Mouse (Mus musculus): Measurements from ENCODE around the gene Rnf19b. TPM values are rescaled to one million over a fixed set of nuclear protein-coding genes. Genes with fewer than 3 reads are reported as not detected.
A peak's percentile ranks its signal among the peaks of the same experiment; 100 is the strongest.

The Rnf19b gene
- total RNA-seq (2021), result 20.5 and 29.8 TPM in 2 replicates
- long read RNA-seq, transcript Rnf19b-206 (9 exons, 2,532 nt), result major isoform, 32 of 39 reads
- long read RNA-seq, partial matches to known transcripts, result 1 of 39 reads
- long read RNA-seq, other reads (novel, unspliced or antisense), result 2 of 39 reads

DNA sequence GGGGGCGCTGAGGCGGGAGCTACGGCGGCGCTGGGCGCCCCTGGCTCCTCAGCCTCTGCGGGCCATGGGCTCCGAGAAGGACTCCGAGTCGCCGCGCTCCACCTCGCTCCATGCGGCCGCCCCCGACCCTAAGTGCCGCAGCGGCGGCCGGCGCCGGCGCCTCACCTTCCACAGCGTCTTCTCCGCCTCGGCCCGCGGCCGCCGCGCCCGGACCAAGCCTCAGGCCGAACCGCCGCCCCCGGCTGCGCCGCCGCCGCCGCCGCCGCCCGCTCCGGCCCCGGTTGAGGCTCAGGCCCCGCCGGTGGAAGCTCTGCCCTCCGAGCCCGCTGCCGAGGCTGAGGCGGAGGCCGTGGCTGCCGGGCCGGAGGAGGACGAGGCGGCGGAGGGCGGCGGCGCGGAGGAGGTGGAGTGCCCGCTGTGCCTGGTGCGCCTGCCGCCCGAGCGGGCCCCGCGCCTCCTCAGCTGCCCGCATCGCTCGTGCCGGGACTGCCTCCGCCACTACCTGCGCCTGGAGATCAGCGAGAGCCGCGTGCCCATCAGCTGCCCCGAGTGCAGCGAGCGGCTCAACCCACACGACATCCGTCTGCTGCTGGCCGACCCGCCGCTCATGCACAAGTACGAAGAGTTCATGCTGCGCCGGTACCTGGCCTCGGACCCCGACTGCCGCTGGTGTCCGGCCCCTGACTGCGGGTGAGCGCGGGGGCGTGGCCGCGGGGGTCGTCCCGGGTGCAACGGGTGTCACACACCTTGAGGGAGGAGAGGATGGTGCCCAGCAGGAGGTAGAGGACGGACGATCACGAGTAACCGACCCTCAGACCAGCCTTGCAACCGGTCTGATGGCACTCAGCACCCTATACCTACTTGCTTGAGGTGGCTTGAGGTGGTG is at the start of gene Rnf19b:
Rnf19b (plus strand) TSS at position 65 of the 886 bp plus-strand sequence.
- peak; percentile 62 for DNase-seq

DNA sequence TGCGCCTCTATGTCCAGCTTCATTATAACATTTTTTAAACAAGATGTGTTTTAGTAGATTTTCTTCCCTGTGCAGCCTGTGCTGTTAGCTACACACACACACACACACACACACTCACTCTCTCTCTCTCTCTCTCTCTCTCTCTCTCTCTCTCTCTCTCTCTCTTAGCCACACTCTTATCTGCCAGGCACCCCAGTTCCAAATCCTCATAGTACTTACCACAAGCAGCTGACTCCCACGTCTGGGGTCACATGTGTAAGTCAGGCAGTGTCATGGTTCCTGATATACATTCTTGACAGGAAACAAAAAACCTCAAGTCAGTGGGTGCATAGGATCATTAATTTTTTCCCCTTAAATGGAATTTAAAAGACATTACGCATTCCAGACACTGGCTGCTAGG is 49.4 kb upstream of the Rnf19b start:
- no peak for DNase-seq

DNA sequence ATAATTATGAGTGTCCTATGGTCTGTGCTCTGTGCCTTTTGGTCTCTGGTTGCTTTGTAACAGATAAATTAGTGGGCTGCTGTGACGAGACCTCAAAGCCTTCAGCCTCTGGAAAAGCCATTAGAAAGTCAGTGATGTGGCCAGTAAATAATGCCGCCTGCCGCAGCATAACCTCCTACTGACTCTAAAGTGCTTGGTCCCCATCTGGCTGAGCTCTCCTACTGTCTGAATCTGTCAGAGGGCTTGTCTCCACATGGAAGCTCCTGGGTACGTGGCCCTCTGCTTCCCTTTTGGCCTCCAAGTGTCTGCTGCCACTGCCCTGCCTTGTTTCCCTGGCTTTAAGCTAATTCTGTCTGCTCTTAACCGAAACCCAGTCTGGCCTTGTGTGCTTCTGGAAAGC is 48.5 kb upstream of the Rnf19b start:
- no peak for DNase-seq

DNA sequence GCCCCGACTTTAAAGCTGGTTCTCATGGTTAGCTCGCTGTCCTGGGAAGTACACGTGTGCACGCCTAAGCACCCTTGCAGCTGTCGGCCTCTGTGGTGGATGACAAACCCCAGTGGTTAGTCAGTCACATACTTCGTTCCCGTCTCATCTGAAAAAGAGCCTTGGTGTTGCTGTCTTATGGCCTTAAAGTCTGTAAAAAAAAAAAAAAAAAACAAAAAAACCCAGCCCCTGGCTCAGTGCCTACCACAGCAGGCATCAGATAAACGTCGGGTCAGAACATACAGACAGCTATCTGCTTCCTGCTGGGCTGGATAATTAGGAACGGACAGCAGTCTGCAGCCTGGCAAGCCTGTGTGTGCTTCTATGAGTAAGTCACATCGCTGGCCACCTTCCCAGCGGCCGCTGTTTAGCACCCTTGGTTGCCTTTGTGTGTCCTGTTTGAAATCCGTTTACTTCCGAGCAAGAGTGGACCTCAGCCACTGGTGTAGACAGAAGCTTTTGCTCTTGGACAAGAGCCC is 46.4 kb upstream of the Rnf19b start:
- DNase-seq, result peak; percentile 61

DNA sequence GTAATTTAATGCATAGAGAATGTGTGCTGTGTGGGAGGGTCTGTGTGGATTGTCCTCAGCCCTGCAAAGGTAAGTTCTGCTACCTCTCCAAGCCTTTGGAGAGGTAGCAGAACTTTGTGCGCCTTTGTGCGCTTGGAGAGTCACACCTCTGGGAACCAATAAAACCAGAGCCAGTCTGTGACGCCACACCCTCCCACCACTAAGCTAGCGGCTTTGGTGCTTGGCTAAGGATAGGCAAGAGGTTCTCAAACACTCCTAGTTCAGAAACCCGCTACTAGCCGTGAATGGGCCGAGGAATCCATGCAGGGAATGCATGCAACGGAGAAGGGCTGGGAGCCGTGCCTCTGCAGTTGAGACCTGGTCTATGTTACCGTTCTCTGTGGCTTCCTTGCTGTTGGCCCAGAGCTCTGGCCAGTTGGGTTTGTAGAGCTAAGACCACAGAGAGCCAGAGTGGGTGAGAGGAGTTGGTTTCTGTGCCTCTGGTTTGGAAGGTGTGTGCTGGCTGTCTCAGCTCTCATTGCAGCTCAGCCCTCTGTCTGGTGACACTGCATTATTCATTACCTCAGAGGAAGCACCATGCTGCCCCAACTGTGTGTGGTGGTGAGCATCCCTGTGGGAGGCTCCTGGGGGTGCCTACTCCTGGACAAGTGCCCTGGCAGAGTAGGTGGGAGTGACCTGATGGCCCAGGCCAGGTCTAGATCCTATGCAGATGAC is 44.8 kb upstream of the Rnf19b start:
- DNase-seq, result no peak

DNA sequence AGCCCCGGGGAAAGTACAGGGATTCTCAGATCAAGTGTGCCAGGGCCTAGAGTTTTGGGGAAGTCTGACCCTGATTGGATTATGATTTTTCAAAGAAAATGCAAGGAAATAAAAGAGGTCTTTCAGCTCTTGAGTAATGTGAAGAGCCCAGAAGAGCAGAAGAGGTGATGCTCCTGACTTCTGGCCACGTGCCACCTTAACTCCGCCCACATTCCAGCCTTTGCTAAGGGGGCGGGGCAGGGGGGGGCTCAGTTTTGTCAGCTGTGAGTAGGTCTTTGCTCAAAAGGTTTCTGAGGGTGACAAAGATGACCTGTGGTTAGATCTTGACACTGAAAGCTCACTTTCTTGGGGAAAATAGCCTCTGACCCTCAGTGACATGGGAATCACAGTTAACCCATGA is 41.7 kb upstream of the Rnf19b start:
- no peak for DNase-seq

DNA sequence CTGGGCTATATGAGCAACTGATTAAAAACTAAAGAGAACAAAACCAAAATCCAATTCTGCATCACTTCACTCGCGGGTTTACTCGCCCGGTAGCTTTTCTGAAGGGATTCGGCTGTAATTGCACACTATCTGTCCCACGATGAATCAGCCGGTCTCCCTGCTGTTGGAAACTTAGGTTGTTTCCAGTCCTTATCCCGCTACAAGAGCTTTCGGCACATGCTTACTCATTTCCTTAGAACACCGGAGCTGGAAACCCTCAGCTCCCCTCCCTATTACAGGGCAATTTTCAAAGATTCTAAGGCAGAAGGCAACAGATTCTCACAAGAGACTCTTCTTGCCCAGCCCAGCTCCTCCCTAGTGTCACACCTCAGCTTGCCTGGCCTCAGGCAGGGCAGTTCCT is 40.9 kb upstream of the Rnf19b start:
- no peak for DNase-seq

DNA sequence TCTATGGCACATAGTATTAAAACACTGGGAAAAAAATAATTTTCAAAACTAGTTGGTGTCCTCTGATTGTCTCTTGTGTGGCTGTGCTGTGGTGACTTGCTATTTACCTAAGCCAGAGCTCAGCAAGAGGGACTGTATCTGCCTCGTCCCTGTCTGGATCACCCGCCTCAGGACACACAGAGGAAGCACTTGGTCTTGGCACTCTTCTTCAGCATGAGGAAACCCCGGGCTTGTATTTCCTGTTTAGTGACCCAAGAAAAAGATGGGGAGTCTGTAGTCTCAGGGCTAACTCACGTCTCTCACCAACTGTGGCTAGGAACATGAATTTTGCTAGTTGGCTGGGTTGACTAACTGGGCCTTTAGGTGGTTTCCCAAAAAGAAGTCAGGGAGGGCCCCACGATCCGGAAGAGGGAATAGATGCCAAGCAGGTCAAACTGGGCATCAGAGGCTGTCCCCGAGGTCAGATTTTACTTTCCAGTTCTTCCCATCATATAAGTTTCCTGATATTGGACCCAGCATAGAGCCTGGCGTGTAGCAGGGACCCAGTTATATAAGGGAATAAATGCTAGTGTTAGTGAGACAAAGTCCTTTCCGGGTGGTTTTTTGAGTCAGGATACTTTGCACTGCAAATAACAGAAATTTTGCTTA is 39.2 kb upstream of the Rnf19b start:
- DNase-seq, result no peak

DNA sequence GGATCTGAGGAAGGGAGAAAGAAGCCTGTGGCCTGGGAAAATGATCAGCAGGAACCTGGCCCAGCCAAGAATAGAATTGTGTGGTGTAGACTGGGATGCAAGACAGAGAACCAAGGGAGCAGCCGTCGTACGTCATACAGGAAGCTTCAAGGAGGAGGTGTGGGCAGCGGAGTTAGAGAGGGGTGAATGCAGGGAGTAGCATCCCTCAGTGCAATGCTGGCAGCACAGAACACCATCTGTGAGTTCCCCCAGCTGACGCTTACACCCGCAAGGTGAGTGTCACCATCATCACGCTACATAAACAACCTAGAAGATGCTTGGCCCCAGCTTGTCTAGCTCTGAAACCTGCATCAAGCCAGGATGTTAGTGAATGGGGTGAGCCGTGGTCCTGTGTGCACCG is 38.3 kb upstream of the Rnf19b start:
- no peak for DNase-seq

DNA sequence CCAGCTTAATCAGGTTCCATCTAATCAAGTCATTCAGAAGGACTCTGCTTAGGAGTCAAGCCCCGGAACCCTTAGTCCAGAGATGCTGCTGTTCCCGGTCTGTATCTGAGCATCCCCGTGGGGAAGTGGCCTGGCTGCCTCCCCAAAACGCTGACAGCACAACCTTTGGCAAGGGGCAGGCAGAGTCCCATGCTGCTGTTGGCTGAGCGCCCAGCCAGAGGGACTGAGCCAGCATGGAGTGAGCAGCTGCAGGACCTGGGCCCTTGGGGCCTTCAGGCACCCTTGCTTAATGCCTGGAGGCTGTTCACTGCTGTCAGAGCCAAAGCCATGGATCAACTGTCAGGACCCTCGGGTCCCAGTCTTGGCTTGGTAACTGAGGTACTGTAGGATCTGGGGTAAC is 37.6 kb upstream of the Rnf19b start:
- DNase-seq, result peak; percentile 90

DNA sequence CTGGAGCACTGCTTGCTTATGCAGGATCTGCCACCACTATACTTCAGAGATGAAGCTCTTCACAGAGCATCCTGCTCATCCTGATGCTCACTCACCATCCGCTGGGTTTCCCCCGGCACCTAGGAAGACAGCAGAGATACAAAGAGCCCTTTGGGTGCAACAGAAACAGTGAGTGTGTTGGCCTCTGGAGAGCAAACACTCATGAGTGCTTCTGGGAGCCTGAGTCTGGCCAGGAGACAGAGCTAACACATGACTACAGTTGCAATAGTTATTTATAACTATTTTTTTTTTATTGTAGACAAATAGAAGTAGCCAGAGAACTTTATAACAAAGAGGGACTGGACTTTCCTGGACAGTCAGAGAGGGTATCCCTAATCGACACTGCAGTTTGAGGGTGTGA is 36.6 kb upstream of the Rnf19b start:
- DNase-seq, result no peak

DNA sequence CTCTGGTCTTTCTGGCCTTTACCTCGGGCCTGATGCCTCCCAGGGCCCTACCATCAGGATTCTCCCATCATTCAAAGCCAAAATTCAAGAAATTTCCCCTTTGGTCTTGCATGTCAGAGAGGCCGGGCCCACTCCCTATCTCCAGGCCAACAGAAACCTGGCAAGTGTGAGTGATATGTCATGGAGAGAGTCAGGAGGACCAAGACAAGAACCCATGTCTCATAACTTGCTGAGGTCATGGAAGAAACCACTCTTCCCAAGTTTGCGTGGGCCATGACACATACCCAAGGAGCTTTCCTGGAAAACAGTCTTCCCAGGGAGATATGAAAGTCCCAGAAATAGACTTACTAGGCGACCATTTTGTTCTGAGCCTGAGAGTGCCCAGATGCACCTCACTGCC is 36.2 kb upstream of the Rnf19b start:
- no peak for DNase-seq

DNA sequence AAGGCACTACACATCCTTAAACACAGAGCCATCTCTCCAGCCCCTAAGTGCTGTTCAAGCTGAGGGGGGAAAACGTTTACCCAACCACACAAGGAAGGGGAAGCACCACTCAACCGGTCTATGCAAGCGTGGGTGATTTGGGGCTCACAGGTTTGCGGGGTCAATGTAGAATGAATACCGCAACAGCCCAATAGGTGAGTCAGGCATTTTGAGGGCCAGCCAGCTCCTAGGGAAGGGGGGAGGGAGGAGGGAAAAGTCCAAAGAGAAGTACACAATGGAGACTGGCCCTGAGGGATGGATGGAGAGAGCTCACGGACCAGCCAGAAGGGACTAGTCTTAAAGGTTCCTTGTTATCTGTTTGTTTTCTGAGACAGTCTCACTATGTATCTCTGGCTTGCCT is 34.2 kb upstream of the Rnf19b start:
- no peak for DNase-seq

DNA sequence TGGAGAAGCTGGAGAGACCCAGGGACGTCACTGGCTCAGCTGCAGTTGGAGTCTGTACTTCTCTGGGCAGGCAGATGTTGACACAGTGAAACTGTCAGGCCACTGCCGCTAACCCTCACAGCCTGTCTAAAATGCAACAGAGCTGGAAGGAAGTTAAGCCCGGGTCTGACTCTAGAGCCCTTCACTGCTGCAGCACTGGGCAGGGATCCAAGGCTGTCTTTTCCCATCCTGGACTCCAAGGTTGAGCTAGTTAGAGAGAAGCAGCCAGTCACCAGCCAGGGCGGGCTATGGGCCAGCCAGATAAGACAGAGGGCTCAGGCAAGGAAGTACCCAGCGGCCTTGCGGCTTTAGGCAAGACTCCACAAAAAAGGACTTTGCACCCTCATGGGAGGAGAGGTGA is 33.3 kb upstream of the Rnf19b start:
- peak; percentile 95 for DNase-seq

DNA sequence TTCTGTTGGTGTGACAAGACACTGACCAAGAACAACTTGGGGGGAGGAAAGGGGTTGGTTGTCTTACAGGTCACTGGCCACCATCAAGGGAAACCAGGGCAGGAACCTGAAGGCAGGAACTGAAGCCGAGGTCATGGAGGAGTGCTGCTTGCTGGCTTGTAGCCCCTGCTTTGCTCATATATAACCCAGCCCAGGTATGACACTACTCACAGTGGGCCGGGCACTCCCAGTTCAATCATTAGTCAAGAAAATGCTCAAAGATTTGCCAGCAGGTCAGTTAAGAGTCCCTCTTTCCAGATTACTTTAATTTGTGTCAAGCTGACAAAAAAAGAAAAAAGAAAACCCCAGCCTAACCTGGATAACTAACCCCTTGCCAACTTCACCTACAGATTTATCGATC is 32.4 kb upstream of the Rnf19b start:
- DNase-seq, result no peak

DNA sequence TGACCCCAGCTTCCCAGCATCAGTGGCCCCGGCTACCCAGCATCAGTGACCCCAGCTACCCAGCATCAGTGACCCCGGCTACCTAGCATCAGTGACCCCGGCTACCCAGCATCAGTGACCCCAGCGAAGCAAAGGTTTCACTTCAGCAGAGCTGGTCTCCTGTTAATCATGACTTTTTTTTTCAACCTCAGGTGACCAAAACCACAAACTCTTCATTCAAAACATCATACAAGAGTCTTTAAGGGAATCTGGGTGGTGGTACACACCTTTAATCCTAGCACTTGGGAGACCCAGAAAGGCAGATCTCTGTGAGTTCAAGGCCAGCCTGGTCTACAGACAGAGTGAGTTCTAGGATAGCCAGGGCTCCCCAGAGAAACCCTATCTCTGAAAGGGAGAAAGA is 27.3 kb upstream of the Rnf19b start:
- no peak for DNase-seq

DNA sequence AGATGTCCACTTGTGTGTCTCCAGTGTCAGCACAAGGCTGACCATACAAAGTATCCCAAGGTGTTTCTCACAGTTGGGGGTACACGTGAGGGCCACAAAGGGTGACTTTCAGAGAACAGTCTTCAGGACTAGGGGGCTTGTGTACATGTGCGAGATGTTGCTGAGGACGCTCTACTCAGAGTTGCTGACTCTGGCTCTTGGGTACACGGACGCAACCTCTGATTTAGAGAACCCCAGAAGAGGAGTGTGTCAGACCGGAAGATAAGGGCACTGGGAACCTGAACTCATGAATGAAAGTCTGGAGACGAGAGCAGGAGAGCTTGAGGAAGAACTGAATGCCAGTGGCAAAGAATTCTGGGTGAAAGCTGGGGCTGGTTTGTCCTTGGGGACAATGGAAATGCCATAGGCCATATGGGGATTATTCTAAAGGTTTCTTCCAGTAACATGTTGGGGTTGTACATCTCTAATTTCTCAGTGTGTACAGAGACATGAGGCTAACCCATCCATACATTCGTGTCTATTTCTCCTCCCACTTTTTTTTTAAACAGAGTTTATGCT is 26.6 kb upstream of the Rnf19b start:
- no peak for DNase-seq

DNA sequence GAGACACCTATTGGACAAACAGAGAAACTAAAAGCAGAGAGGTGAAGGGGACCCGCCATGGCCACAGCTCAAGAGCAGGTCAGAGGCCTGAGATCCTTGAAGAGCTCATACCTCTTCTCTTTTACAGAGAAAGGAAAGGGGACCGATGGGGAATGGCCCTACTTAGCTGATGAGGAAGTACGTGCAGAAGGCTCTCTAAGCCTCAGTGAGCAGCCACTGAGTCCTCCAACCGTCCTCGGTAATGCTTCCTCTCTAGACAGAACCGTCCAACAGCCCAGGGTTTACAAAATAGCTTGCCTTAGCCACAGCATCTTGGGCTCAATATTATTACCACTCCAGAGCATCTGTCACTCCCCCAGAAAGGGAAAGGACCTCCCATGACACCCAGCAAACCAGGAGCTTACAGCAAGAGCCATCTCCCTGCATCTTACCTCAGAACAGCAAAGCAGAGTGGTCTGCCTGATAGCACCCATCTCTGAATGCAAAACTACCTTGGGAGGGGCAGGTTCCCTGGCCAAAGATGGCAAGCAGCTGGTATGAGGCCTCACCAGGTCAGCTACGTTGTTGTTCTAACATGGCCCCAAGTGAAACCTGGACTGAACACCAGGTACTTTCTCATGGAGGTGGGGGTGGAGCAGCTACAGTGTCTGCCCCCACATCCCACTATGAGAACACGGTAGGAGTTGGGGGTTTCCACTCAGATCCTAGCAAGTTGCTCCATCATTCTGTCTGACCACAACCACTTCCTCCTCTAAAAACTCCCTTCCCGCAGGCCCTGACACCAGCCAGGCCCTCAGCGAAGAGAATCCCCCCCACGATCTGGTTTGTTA is 25.7 kb upstream of the Rnf19b start:
- DNase-seq, result no peak

DNA sequence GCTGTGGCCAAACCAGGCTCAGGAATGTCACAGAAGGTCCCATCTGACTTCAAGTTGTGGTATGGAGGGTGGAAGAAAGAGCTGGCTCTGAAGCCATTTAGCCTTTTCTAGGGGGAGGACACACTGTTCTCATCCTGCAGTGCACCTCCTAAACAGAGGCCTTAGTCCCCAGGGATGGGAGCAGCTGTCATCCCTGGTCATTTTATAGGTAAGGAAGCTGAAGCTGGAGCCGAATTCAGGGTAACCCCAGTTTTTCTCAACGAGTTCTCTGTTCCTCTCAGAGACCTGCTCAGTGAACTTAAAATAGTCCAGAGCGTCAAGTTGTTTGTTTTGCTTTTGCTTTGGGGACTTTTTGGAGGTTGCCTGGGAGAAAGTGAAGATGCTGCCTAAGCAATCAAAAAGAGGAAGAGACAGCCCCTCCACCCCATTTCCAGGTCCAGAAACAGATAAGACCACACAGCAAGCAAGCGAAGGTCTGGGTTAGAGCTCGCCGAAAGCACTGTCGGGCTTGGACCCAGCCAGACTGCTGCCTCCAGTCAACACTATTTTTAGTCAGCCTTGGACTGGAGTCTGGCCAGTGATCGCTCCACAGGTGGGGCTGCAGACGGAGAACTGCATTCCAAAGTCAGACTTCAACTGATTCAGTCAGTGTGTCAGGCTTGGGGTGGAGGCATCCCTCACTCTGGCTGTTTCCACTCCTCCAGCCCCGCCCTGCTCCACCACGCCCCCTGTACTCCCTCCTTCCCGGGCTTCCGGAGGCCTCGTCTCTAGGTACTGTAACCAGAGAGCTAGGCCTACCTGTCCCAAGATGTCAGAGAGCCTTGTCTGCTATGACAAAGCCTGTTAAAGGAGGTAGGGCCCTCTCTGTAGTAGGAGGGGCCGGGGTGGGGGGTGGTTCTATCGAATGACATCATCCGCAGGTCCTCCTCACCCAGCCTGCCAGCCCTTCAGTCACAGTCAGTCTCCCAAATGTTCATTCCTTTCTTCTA is 24.8 kb upstream of the Rnf19b start:
- peak; percentile 68 for DNase-seq

DNA sequence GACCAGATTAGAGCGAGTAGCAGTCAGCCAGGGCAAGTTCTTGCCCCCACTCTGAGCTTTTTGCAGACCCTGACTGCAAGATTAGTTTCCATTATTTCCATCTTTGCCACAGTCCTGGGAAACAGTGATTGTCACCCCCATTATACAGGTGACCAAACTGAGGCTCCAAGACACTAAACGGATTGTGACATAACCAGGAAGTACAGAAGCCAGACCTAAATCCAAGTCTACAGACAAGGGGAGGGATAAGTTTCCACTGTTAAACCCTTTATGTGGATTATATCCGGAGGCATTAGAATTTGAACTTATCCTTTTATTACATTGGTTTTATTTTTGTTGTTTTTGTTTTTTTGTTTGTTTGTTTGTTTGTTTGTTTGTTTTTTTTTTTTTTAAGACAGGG is 23.8 kb upstream of the Rnf19b start:
- DNase-seq, result no peak
